Mouse (Mus musculus) spleen, postnatal 14 days (tissue): ENCODE results near the gene Abcg1.

Experiments used
- DNase-seq, 2 experiments: peaks; one replicate each; pipeline ENCODE4 v3.0.0; 2021 to 2022; ENCODE audit warnings: low spot score in 2 of 2

Abcg1 gene

GRCm38 (mm10) chr17:31057151-31057890, at the start of gene Abcg1:
Abcg1 (plus strand) TSS chr17:31057675.
- peak; percentile 47 to 66 for DNase-seq

DNA sequence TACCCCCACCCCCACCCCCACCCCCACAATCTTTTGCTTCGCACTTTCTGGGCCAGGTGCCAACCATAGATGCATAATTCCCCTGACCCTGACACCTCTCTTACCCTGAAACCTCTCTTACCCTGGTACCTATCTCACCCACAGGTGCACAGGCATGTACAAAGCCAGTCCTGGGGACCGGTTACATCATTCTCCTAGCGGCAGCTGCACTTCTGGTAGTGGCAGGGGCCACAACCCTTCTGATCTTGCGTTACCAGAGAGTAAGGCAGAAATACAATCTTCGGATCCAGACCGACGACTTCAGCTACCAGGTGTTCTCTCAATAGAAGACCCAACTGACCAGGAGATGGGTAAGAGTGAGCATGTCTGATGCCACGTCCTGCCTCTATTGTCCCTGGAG, 49.1 kb upstream of the Abcg1 start:
- DNase-seq: no peak

DNA sequence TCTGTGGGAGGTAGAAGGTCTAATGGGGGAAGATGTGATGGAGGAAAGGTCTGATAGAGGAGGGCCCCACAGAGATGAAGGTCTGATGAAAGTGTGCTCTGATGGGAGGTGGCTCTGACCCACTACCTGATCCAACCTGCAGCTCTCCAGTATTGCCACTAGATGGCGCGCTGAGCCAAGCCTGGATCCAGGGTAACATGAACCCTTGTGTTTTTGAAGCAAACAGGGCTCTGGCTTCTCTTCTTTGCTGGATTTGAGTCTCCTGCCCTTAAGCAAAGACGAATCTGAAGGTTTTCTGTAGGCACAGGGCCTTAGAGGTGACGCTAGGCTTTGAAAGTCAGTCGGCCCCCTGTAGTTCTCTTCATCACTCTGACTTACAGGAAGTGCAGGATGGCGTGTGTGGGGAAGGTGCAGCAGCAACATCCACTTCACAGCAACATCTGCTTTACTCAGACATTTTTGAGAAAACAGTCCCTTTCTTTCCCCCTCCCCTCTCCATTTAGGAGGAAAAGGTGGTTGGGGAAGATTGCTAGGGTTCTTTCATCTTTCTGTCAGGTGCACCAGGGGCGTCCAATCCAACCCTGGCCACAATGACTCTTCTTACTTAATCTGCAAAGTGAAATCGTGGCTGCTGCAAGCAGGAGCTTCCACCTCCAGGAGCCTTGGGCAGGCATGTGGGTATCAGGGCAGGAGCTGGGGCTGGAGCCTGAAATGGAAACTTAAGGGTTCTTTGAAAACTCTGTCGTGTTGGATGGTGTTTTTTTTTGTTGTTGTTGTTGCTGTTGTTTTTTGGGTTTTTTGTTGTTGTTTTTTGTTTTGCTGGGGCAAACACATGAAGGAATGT, 45.7 kb upstream of the Abcg1 start:
- DNase-seq: peak in 1 of 2 experiments; percentile 45

DNA sequence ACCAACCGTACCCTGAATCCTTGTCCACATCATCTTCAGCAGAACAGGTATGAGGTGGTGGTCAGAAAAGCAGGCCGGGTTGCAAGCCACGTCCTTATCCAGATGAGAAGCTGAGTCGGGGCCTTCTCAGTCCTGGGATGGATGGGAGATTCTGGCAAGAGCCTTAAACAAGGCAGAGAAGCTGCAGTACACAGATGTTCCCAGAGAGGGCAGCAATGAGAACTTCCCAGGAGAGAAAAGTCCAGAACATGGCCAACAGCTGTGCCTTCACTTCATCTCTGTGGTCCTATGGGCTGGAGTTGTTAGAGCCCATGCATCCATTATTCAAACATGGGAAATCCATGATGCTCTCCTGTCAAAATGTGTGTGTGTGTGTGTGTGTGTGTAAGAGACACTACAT, 39.2 kb upstream of the Abcg1 start:
- peak; percentile 16 to 49 for DNase-seq

GRCm38 (mm10) chr17:31019505-31019904, 38.0 kb upstream of the Abcg1 start:
- peak; percentile 38 to 64 for DNase-seq

DNA sequence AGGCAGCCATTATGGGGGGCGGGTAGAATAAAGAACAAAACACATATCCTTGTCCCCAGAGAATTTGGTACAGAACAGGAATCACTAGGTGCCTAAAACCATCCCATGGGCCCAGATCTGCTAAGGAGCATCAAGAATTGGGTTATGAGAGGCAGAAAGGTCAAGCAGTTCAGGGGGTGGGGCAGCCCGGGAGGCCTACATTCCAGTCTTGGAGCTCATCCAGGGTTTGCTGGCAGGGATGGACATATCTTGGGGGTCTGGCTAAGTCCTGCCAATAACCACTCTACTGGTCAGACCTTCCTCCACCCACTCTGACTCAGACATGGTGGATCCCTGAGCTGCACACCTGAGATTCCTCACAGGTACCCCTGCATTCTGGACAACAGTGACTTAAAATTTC, 37.4 kb upstream of the Abcg1 start:
- no peak for DNase-seq

- DNase-seq: no peak
These were observed 36.2 kb upstream of the Abcg1 start for GRCm38 (mm10) chr17:31021276-31021675.

GRCm38 (mm10) chr17:31024125-31024781, 33.2 kb upstream of the Abcg1 start:
- DNase-seq: no peak

DNA sequence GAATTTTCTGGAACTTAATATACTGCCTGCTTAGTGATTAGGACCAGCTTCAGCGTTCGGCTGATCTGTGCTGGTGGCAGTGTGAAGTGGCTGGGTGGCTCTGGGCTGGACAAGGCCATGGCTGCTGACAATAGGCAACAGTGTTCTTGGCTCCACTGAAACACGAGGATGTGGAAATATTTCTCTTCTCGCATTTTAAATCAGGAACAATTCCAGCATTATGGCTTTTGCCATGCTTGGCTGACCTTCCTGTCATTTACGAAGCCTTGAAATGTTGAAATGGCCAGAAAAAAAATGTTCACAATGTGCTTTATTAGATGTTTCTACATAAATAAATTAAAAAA, 32.7 kb upstream of the Abcg1 start:
- no peak for DNase-seq

- no peak for DNase-seq
These were observed 30.5 kb upstream of the Abcg1 start for GRCm38 (mm10) chr17:31026986-31027385.

DNA sequence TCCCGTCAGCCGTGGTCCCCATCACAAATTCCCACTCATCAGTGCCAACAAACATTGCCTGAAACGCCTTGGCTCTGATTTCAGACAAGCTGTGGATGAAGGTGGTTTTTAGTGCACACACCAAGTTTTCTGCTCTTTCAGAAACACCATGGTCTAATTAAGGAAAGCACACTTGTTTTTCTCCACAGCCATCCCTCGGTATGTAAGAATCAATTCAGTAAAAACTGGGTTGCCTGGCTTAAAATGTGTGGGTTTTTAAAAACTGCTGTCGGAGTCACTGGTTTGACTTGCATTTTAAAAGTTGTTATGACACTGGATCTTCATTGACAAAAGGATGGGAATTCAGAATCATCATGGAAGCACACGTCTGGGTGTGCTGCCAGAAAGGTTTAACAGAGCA, 29.8 kb upstream of the Abcg1 start:
- no peak for DNase-seq

- no peak for DNase-seq
These were observed 28.6 kb upstream of the Abcg1 start for GRCm38 (mm10) chr17:31028821-31029370.

GRCm38 (mm10) chr17:31029407-31029806, 28.1 kb upstream of the Abcg1 start:
- no peak for DNase-seq

- DNase-seq: no peak
These were observed 25.1 kb upstream of the Abcg1 start for GRCm38 (mm10) chr17:31032341-31032740.

DNA sequence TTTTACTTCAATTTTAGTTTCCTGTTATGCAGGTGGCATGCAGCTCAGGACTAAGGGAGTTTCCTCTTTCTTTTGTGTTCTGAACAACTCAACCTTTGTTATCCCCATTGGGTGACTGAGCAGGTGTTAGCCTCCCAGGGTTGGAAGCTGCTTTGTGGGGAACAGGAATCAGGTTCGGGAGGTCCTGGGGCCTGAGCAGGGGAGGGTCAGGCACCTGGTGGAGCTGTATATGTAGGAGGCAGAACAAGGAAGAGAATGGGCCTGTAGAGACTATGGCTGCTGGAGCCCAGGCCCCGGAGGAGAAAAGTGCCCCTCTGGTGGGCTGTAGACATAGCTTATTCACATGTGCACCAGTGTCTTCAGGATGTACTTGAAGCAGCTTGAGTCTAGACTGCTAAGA, 24.2 kb upstream of the Abcg1 start:
- DNase-seq: no peak

DNA sequence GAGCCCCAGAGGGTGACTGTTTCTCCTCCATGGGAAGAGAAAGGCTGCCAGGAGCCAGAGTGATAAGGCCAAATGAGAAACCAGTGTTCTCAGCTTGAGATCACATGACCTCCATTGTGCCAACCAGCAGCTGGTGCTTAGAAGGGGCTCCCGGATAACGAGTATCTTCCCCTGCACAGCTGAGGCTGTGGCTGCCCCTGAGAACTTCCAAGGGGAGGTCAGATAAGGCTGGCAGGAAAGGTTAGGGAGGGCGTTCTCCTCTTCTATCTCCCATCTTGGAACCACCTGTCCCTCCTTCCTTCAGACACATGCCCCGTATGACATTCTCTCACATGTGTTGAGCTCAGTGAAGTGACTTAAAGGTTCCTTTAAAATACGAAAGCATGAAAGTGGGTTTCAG, 23.3 kb upstream of the Abcg1 start:
- DNase-seq: no peak

- no peak for DNase-seq
These were observed 22.7 kb upstream of the Abcg1 start for GRCm38 (mm10) chr17:31034674-31035356.

DNA sequence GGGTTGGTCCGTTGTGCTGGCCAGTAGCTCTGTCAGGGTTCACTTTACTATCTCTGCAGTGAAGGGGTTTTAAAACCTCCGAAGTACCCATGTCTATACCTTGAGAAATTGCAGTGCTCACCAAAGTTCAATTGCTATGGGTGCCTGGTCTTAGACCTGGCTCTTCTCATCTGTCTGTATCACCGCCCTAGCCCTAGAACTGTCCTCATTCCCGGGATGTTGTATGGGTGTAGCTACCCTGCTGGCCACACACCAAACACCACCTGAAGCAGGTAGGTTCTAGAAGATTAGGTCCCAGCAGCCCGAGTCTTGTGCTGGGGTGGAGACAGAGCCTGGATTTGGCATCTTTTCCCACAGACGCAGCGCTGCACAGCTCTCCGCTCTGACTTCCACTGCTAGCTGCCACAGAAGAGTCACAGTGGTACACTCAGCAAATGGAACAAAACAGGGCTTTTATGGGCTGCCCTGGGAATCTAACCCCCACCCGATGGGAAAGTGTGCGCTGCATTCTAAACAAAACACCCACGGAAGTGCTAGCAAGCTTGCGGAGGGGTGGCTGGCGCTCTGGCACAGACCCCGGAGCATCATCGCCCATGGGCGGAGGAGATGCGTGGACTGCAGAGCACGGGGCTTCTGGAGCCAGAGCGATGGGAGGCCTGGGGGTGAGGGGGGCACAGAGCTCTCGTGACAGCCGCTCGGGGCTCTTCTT, 21.2 kb upstream of the Abcg1 start:
- no peak for DNase-seq

DNA sequence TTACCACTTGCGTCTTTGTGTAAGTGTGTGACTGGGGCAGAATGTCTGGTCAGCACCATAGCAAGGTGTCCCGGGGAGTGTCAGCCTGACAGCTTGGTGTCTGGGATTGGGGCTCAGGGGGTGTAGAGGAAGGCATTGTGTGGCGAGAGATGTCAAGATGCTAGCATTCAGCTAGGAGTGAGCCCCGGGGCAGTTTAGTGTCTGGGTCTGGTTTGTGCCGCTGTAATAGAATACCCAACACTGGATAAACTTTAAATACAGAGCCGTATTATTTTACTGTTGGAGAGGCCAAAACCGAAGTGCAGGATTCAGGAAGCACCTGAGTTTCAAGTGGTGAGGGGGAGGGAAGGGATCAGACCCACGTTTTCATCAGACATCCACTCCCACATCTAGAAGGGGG, 20.1 kb upstream of the Abcg1 start:
- no peak for DNase-seq

GRCm38 (mm10) chr17:31038381-31038780, 19.1 kb upstream of the Abcg1 start:
- no peak for DNase-seq

DNA sequence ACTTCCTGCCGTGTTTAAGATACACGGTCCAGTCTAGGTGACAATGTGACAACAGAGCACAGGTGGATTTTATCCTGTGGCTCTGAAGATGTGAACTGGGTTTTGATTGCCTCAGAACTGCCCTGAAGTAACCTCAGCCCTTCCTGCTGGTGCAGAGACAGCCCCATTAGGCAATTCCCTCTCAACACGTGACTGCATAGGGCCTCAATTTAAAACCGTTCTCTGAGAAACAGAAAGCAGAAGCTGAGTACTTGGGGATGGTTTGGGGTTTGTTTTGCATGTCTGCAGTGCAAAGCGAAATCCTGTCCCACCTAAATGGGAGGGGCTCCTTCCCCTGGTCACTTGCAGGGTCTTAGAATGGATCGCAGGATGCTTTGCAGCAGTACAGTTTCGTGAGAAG, 17.8 kb upstream of the Abcg1 start:
- DNase-seq: peak in 1 of 2 experiments; percentile 45
